Mouse (Mus musculus) heart, postnatal 10 days (tissue): ENCODE results near the gene Shtn1. TPM values are rescaled to one million over a fixed set of nuclear protein-coding genes. Genes with fewer than 3 reads are reported as not detected.

ENCODE experiments used
- DNase-seq, 2 experiments: peaks; one replicate each; pipeline ENCODE4 v3.0.0; 2021
- intact Hi-C: fragments of 180-260 bp; cut with DNase I; formaldehyde crosslinking; loops from one replicate; pipeline ENCODE4 v1.15.1; 2025
- total RNA-seq, 2 experiments: library from RNA; stranded (reverse); gene quantifications; 2 replicates each; pipeline ENCODE4 v1.2.3; 2021

The Shtn1 gene
- total RNA-seq, 2 experiments from 2014 or later = 2.6 TPM

GRCm38 (mm10) chr19:58975216-58975863 lies 100.6 kb downstream of the Shtn1 start:
- no peak for DNase-seq
- intact Hi-C loops = no loop called here

- intact Hi-C loops = no loop called here
- no peak for DNase-seq
These were observed 101.8 kb downstream of the Shtn1 start for GRCm38 (mm10) chr19:58974126-58974525.

- DNase-seq = no peak
- intact Hi-C loops = no loop called here
These were observed 105.1 kb downstream of the Shtn1 start for GRCm38 (mm10) chr19:58970826-58971225.

GRCm38 (mm10) chr19:58968731-58969506 lies 107.0 kb downstream of the Shtn1 start:
- intact Hi-C loops = no loop called here

DNA sequence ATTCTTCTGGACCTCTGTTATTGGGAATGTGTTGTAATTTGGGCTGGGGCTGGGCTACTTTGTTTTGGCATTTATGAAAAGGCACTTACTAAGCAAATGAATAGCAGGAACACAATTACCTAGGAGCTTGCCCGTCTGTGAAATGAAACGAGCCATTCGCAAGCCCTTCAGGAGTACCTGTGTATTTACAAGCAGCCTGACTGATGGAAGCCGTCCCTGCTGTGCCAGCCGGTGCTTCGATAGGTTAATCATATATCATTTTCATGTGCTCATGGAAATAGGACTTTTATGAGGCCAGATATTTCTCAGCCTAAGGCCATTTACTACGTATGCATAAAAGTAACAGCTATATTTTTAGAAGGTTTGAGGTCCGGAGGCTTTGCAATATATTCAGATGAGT lies 112.9 kb downstream of the Shtn1 start:
- DNase-seq = no peak
- intact Hi-C loops = no loop called here

More at GRCm38 (mm10) chr19:58968731-58969506, 107.0 kb downstream of the Shtn1 start:
- no peak for DNase-seq

DNA sequence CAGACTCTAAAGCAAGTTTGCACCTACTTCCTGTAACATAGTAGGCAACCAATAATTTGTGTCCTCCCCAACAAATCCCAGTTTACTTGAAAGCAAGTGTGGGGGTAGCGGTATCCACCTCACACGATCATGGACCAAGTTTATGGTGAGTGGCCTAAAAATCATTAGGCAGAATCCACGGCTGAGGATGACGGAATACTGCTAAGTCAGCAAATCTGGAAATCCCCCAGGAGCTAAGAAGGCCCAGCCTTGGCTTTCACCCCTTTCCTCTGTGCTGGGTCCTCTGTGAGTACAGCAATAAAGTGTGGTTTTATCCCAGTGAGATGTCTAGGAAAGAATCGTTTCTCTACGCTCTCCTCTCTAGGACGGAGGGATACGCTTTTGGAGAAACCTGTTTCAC lies 121.1 kb downstream of the Shtn1 start:
- intact Hi-C loops = no loop called here
- no peak for DNase-seq

GRCm38 (mm10) chr19:58952236-58952635 lies 123.7 kb downstream of the Shtn1 start:
- intact Hi-C loops = no loop called here
- DNase-seq = no peak

GRCm38 (mm10) chr19:58951521-58951920 lies 124.4 kb downstream of the Shtn1 start:
- DNase-seq = no peak
- intact Hi-C loops = no loop called here

DNA sequence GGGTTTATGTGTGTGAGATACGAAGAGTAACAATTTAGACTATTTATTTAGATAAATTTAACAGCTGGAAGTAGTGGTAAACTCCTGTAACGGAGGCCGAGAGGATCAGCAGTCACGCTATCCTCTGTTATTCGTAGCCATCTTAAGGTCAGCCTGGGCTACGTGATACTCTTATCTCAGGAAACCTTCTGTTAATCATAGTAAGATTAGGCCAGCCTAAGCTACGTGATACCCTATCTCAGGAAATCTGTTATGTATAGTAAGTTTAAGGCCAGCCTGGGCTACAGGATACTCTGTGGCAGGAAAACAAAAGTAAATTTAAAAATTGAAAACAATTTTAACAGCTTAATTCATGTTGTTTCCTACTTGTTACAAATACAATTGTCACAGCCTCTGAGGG lies 129.9 kb downstream of the Shtn1 start:
- intact Hi-C loops = no loop called here
- DNase-seq = no peak

GRCm38 (mm10) chr19:58942841-58943828 lies 132.8 kb downstream of the Shtn1 start, which contains the start of the genes Eno4 and Hspa12a:
Gene Eno4 (plus strand): TSS chr19:58943425.
Gene Hspa12a (minus strand): TSS chr19:58943654.
- intact Hi-C loops = no loop called here
- DNase-seq = peak; percentile 97 to 98

GRCm38 (mm10) chr19:58933062-58933461 lies 142.8 kb downstream of the Shtn1 start:
- no peak for DNase-seq

GRCm38 (mm10) chr19:58931081-58931800 lies 144.7 kb downstream of the Shtn1 start:
- intact Hi-C loops = no loop called here
- DNase-seq = no peak

More at GRCm38 (mm10) chr19:58933062-58933461, 142.8 kb downstream of the Shtn1 start:
- intact Hi-C loops = no loop called here

Other genes starting within 250 kb of the Shtn1 start
- gene Eno4, start 132.7 kb downstream of the Shtn1 start, total RNA-seq = under 1 TPM in 1 of 2 experiments, not detected in 1; 0.12 TPM
- gene Hspa12a, start 132.4 kb downstream of the Shtn1 start, total RNA-seq = 10 to 100 TPM; 26.2 to 29.8 TPM
- gene Vax1, start 94.0 kb upstream of the Shtn1 start, total RNA-seq = not detected
- not detected for gene Kcnk18, start 143.1 kb upstream of the Shtn1 start, total RNA-seq
- gene Slc18a2, start 184.8 kb upstream of the Shtn1 start, total RNA-seq = 1 to 10 TPM; 1.1 to 1.4 TPM
- gene Rps12-ps3, start 246.2 kb upstream of the Shtn1 start, total RNA-seq = 100 to 1,000 TPM; 323 to 397 TPM